Mouse (Mus musculus) testis, adult 2 months (tissue): ENCODE results near the gene 2810408A11Rik.

Experiments used
- CTCF ChIP-seq: fragments of 200-500 bp; IDR thresholded peaks from 2 replicates; pipeline ENCODE4 v1.5.1; 2012; ENCODE audit warnings: low read depth, mild to moderate bottlenecking, inconsistent platforms, low read length, moderate library complexity; ENCODE audit not compliant: control insufficient read depth, insufficient read depth, insufficient replicate concordance
- POLR2A ChIP-seq: fragments of 200-500 bp; IDR thresholded peaks from 2 replicates; pipeline ENCODE4 v1.6.1; 2012; ENCODE audit warnings: low read depth, mild to moderate bottlenecking, inconsistent platforms, low read length, moderate library complexity; ENCODE audit not compliant: control insufficient read depth

DNA sequence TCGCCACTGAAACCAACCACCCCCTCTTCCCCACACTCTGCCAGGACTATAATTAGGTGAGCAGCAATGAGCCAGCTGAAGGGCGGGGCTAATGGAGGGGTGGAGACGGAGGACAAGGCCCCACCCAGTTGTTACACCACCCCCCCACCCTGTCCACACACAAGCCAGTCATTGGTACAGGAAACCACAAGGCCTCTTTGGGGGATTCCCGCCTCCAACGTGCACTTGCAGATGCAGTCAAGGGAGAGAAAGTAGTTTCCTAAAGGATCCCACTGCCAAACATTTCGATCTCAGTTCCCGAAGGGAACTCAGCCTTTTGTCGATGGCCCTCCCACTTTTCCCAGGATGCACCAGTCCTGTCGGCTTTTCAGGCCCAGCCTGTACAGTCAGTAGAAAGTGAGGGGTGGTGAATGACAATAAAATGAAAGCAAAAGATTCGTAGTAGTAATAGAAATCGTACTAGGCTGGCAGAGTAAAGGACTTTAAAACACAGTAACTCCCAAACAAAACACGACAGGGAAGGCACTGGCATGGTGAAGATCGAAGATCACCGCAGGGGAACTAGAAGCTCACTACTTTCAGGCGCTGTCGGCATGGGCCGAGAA lies 19.0 kb upstream of the 2810408A11Rik start:
- TF ChIP-seq CTCF (no peak), POLR2A (no peak)
